Mouse (Mus musculus): Measurements from ENCODE around the gene Gm49601. TPM values are rescaled to one million over a fixed set of nuclear protein-coding genes. Genes with fewer than 3 reads are reported as not detected.

Gene Gm49601
- total RNA-seq, 1 experiment from 2014 or later = 4.8 TPM

- no peak for ATAC-seq (ENCODE audit: extremely low read depth, insufficient number of reproducible peaks, low FRiP score, poor library complexity, severe bottlenecking)
Observed at GRCm38 (mm10) chr16:18618297-18618696, 7.9 kb downstream of the Gm49601 start.

GRCm38 (mm10) chr16:18617370-18618065, 8.7 kb downstream of the Gm49601 start:
- ATAC-seq (ENCODE audit: extremely low read depth, insufficient number of reproducible peaks, low FRiP score, poor library complexity, severe bottlenecking) = peak; percentile 67

GRCm38 (mm10) chr16:18613301-18613700, 12.9 kb downstream of the Gm49601 start:
- ATAC-seq (ENCODE audit: extremely low read depth, insufficient number of reproducible peaks, low FRiP score, poor library complexity, severe bottlenecking) = no peak

- ATAC-seq (ENCODE audit: extremely low read depth, insufficient number of reproducible peaks, low FRiP score, poor library complexity, severe bottlenecking) = no peak
Observed at GRCm38 (mm10) chr16:18611752-18612151, 14.5 kb downstream of the Gm49601 start.

- no peak for ATAC-seq (ENCODE audit: extremely low read depth, insufficient number of reproducible peaks, low FRiP score, poor library complexity, severe bottlenecking)
Observed at GRCm38 (mm10) chr16:18609099-18609498, 17.1 kb downstream of the Gm49601 start.

- ATAC-seq (ENCODE audit: extremely low read depth, insufficient number of reproducible peaks, low FRiP score, poor library complexity, severe bottlenecking) = no peak
Observed at GRCm38 (mm10) chr16:18608226-18608625, 18.0 kb downstream of the Gm49601 start.

- no peak for ATAC-seq (ENCODE audit: extremely low read depth, insufficient number of reproducible peaks, low FRiP score, poor library complexity, severe bottlenecking)
Observed at GRCm38 (mm10) chr16:18605705-18606104, 20.5 kb downstream of the Gm49601 start.

- no peak for ATAC-seq (ENCODE audit: extremely low read depth, insufficient number of reproducible peaks, low FRiP score, poor library complexity, severe bottlenecking)
Observed at GRCm38 (mm10) chr16:18604267-18604701, 21.9 kb downstream of the Gm49601 start.

GRCm38 (mm10) chr16:18601447-18601846, 24.8 kb downstream of the Gm49601 start:
- no peak for ATAC-seq (ENCODE audit: extremely low read depth, insufficient number of reproducible peaks, low FRiP score, poor library complexity, severe bottlenecking)

GRCm38 (mm10) chr16:18598006-18598405, 28.2 kb downstream of the Gm49601 start:
- no peak for ATAC-seq (ENCODE audit: extremely low read depth, insufficient number of reproducible peaks, low FRiP score, poor library complexity, severe bottlenecking)

GRCm38 (mm10) chr16:18596255-18596654, 30.0 kb downstream of the Gm49601 start:
- ATAC-seq (ENCODE audit: extremely low read depth, insufficient number of reproducible peaks, low FRiP score, poor library complexity, severe bottlenecking) = no peak

- no peak for ATAC-seq (ENCODE audit: extremely low read depth, insufficient number of reproducible peaks, low FRiP score, poor library complexity, severe bottlenecking)
Observed at GRCm38 (mm10) chr16:18593930-18594329, 32.3 kb downstream of the Gm49601 start.

- no peak for ATAC-seq (ENCODE audit: extremely low read depth, insufficient number of reproducible peaks, low FRiP score, poor library complexity, severe bottlenecking)
Observed at GRCm38 (mm10) chr16:18591047-18592018, 34.9 kb downstream of the Gm49601 start.

- ATAC-seq (ENCODE audit: extremely low read depth, insufficient number of reproducible peaks, low FRiP score, poor library complexity, severe bottlenecking) = no peak
Observed at GRCm38 (mm10) chr16:18589804-18590790, 36.1 kb downstream of the Gm49601 start, which contains the start of gene Tbx1. Tbx1 (minus strand) TSS chr16:18590671.

GRCm38 (mm10) chr16:18589080-18589621, 37.1 kb downstream of the Gm49601 start:
- ATAC-seq (ENCODE audit: extremely low read depth, insufficient number of reproducible peaks, low FRiP score, poor library complexity, severe bottlenecking) = no peak

- ATAC-seq (ENCODE audit: extremely low read depth, insufficient number of reproducible peaks, low FRiP score, poor library complexity, severe bottlenecking) = no peak
Observed at GRCm38 (mm10) chr16:18588738-18589055, 37.5 kb downstream of the Gm49601 start.

GRCm38 (mm10) chr16:18587847-18588737, 38.1 kb downstream of the Gm49601 start:
- ATAC-seq (ENCODE audit: extremely low read depth, insufficient number of reproducible peaks, low FRiP score, poor library complexity, severe bottlenecking) = no peak

All from neutrophil, adult 5-6 weeks (primary cell).